Mouse (Mus musculus): Measurements from ENCODE around the gene Pbld2.

GRCm38 (mm10) chr10:63051267-63051666, 27.2 kb downstream of the Pbld2 start:
- TF ChIP-seq POLR2A (IDR thresholded peaks at IDR 0.05; ENCODE audit: borderline replicate concordance, extremely low read depth, insufficient read depth, insufficient read length, poor library complexity, severe bottlenecking) = no peak
- TF ChIP-seq CTCF (IDR thresholded peaks at IDR 0.05; ENCODE audit: borderline replicate concordance, extremely low read depth, insufficient read depth, insufficient read length) = no peak
